Mouse (Mus musculus) hindlimb bud, embryonic 11.5 days (tissue): ENCODE measurements around the gene Sema3f.

Experiments used
- DNase-seq: peaks from one replicate; pipeline ENCODE4 v3.0.0-alpha.2; 2012; ENCODE audit warnings: low read depth, low spot score; ENCODE audit errors: extremely low spot score

The Sema3f gene

DNA sequence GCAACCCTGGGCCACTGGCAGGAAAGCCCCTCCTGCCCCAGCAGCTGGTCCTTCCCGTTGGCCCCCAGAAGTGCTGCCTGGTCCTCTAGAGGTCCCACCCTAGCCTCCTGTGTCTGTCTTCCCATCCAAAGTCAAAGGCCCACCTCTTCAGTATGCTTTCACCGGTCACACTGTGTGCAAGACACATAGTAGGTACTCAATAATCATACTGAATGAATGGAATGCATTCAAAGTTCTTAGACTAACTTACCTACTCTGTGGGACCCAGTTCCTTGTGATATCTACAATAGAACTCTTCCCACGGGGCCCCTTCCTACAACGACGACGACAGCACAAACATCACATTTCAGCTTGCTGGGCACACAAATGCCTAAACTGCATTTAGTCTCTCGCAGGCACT lies 45.0 kb downstream of the Sema3f start:
- DNase-seq, result no peak

DNA sequence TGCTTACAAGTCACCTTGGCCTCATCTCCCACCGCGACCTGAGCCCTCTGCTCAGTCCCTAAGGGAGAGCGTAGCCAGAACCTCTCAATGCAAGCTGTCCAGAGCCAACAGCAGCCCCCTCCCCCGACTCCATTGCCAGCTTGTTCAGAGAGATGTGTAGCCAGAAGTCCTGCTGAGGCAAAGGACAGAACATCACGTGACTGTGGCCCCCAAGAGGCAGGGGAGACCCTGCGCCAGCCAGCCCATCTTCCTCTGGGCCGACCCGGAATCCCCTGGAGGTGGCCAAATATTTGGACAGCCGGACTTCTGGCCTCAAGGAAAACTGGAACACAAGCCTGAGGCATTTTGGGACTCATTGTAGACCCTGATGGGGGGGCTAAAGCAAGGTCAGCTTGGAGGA lies 46.8 kb downstream of the Sema3f start:
- no peak for DNase-seq

DNA sequence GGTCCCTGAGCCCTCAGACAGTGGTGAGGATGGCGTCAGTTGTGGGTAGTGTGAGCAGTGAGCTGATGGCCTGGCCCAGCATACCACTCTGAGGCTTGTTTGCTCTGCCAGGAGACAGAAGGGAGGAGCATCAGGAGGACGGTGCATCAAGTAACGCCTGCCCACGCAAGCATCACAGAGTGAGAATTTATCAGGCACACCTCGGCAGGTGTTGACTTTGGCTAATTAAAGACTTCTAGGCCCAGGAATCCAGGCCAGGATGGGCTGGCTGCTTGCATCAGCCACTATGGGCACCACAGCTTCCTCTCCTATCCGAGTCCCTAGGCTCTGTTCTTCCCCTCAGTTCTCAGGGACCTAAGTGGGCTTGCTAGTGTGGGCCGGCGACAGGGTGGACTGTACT lies 47.9 kb downstream of the Sema3f start:
- no peak for DNase-seq

DNA sequence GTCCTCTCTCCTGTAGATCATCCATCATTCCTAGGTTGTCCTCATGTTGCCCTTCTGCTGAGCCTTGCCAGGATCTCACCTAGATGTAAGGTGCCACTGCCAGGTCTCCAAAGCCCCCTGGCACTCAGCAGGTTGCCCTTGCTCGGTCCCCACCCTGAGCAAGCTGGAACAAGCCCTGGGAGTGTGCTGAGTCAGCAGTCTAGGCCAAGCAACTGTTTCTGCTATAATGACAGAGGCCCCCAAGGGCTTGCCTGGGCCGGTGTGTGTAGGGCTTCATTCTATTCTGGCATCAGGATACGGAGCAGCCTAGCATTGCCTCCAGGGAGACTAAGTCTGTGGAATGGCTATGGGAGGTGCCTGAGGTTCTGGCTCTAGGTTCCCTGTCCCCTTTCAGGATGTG lies 49.5 kb downstream of the Sema3f start:
- no peak for DNase-seq

DNA sequence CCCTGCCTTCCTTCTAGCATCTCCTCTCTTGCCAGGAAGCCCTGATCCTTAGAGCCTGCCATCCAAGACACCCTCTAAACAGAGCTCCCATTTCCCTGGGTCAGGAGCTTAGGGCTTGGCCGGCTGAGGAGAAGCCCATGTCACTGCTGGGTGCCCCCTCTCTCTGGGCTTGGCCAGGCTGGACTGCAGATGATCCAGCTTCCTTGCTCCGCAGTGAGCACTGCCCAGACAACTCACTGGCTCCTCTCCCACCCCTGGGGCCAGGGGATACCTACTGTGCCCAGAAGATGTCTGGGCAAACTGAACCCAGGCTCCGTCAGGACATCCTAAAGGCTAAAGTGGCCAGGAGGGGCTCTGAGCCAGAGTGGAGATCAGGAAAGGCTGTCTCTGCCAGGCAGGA lies 50.3 kb downstream of the Sema3f start:
- no peak for DNase-seq

DNA sequence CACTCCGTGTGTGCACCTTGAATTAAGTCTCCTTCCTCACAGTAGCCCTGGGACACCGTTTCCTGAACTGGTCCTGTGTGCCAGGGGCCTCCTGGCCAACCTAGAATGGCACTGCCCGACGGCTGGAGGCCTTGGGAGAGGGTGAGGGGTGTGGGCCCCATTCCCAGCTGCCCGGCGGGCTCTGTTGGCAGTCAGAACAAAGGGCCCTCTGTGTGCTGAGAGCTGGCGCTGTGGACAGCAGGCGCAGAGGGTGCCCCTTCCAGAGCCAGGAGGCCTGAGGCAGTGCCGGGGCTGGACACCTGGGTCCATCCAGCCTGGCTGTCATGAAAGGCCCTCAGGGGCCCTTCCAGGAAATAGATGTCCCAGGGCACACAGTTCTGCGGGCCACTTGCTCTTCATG lies 50.7 kb downstream of the Sema3f start:
- no peak for DNase-seq

DNA sequence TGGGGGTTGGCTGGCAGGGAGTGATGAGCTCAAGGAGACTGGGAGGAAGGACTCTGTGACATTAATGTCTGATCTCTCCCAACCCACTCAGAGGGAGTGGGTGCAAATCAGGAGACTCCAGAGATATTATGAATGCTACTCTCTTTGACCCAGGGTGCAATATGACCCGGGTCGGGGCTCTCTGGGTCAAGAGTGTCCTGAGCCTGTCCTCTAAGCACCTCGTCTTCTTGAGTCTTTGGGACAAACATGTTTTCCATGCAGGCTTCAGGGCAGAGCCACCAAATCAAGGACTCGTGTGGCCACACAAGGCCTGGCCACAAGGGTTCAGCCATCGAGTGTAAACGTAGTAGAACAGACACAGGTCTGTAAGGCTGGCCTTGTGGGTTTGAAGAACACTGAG lies 52.2 kb downstream of the Sema3f start:
- no peak for DNase-seq

DNA sequence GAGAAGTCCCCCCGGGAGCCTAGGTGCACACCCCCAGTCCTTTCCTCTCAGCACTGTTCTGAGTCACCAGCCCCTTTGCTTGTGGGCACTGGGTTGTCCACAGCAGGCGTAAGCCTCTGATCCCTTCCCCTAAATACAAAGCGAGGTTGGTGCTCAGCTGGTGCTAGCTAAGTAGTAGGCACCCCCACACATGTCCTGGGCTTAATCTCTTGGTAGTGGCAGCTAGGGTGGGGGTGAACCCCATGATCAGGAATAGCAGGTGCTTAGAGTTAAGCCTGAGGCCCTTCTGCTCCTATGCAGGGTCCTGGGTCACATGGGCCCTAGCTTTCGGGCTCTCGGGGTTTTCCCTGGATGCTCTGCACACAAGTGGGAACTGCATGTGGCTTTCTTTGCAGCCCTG lies 53.1 kb downstream of the Sema3f start:
- no peak for DNase-seq

DNA sequence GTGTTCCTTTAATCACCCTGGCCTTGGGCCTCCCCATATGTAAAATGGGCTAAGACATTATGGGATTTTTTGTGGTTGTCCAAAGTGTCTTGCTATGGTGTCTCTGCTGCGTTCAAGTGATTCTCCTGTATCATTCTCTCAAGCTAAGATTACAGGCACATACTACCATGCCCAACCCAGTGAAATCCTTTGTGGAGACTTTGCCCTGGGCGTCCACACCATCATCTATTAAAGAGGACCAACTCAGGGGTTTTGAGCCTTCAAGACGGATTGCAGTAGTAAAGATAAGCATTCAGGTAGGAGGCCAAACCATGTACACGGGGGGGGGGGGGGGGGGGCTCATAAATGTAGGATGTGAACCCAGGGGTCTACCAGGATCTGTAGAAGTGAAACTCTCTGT lies 55.7 kb downstream of the Sema3f start:
- no peak for DNase-seq

DNA sequence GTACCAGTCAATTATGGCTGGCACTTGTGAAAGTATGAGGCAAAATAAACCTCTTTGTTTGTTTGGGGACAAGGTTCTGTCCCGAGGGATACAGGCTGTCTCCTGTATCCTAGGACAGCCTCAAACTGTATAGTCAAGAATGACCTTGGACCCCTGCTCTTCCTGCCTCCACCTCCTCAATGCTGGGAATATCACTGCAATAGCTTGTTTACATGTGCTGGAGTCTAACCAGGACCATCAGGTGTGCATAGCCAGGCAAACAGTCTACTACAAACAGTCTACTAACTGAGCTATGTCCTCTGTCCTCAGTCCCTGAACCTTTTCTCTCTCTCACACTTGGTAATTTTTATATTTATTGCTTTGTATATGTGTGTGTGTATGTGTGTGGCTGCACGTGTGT lies 56.8 kb downstream of the Sema3f start:
- no peak for DNase-seq

DNA sequence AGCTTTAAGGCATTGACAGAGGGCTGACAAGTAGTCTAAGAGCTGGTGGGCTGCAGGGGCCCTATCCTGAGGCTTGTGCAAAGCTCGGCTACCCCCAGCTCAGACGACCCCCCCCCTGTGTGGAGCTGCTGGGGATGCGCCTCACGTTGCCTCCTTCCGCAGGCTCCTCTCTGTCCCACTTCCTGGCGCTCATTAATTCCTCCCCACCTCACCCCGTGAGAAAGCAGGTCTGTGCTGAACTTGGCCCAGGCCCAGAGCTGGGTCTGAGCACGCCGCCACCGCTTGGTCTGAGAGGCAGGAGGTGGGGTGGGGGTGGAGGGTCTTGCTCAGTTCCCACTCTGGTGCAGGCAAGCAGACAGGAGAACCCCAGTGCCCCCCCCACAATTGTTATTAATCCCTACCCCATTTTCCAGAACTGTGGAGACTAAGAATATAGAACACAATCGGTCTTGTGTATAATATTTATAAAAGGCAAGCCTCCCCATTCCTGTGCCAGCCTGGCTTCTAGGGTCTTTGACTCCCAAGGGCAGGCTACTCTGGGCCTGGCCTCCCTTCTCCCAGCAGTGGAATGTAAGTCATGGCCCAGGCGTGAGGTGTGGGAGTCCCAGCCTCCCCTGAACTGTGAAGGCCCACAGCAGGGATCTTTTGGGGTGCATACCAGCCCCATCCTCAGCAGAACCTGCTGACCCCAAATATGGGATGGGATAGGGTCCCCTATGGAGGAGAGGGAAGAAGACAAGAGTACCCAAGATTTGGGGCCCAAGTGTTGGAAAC lies 59.4 kb downstream of the Sema3f start:
- no peak for DNase-seq

DNA sequence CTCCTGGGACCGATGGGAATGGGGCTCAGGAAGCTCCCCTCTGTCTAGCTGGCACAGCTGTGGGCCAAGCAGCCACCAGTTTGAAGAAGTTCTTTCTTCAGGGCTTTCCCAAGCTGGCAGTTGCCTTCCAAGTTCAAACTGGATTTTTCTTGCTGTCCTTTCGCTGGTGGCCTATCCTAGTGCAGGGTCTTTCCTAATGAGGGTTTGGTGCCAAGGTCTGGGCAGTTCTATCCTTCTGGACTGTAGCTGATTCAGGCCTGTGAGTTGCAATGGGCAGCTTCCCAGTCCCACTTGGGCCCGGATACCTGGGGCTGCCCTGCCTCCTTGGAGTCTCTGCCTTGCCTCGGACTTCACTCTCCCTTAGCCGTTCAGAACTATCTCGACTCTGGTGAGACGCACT lies 60.0 kb downstream of the Sema3f start:
- no peak for DNase-seq

DNA sequence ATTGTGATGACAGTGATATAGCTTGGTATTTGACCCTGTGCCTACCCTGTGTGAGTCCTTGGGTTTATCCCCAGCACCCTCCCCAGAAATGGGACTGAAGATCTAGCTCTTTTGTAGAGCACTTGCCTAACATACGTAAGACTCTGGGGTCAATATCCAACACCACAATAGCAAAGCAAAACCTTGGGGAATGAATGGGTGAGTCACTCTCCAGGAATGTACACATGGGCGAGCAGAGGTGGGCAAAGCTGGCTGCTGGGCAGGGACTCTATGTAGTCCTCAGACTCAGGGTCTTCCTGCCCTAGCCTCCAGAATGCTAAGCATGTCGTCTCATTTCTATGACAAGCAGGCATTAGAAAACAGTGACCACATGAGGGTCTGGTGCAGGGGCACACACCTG lies 61.5 kb downstream of the Sema3f start:
- DNase-seq, result no peak

DNA sequence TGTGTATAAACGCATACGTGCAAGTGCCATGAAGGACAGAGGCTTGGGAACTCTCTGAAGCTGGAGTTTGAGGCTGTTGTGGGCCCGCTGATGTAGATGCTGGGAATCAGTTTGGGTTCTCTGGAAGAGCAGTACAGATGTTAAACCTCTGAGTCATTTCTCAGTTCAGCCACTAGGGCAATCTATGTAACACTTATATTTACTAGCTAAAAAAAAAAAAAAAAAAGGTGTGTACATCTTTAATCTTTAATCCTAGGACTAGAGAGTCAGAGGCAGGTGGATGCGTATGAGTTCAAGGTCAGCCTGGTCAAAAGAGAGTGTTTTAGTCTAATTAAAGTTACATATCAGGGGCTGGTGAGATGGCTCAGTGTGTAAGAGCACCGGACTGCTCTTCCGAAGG lies 63.3 kb downstream of the Sema3f start:
- no peak for DNase-seq

DNA sequence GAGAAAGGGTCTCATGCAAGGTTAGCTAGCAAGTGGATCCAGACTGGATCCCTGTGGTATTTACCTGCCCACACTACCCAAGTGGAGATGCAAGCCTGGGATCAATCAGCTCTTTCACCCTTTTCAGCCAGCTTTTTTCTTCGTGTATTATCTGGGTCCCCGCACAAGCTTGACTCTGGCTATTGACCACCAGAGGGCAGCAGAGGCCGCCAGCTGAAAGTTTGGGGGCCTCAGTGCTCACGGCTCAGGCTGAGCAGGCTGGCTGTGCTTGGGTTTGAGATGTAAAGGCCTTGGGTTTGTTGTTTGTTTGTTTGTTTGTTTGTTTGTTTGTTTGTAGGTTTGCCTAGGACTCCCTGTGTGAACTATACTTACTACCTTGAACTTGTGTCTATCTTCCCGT lies 64.7 kb downstream of the Sema3f start:
- no peak for DNase-seq

DNA sequence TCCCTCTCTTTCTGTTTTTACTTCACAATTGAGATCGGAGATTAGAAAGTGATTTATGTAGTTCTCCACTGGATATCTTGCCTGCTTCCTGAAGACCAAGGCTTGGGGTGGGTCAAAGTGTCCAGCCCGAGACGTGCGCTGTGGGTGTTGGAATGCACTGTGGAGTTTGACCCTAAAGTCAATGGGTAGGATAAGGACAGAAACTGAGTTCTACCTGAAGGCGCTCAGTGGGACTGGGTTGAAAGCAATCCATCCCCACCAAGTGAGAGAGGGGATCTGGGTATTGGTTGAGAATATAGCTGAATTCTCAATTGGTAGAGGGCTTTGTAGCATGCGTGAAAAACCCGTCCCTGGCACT lies 65.1 kb downstream of the Sema3f start:
- DNase-seq, result no peak

DNA sequence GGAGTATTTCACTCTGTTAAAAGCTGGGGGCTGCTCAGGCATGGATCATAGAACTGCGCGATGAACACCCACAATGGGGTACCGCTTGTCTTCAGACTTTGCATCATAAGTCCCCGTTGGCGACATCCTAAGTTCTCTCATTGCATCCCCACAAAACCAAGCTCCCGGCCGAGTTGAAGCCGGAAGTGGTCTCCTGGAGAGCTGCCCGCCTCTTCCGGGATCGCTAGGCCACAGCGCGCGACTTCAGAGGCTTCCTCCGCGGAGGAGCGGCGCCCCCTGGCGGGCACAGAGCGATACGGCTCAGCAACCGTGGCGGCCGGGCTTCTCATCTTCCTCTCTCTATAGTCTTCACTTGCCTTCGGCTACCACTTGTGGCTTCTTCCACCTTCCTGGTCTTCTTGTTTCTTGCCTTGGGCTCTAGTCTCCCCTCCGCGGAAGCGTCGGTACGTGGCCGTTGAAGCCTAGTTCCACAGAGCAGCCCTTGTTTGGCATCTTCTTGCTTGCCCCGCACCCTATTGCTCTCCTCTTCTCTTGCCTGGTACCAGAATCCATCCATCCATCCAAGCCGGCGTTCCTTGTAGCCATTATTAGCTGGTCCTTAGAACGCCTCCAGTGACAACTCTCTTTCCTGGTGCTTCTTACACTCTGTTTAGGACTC lies 65.7 kb downstream of the Sema3f start:
- no peak for DNase-seq

DNA sequence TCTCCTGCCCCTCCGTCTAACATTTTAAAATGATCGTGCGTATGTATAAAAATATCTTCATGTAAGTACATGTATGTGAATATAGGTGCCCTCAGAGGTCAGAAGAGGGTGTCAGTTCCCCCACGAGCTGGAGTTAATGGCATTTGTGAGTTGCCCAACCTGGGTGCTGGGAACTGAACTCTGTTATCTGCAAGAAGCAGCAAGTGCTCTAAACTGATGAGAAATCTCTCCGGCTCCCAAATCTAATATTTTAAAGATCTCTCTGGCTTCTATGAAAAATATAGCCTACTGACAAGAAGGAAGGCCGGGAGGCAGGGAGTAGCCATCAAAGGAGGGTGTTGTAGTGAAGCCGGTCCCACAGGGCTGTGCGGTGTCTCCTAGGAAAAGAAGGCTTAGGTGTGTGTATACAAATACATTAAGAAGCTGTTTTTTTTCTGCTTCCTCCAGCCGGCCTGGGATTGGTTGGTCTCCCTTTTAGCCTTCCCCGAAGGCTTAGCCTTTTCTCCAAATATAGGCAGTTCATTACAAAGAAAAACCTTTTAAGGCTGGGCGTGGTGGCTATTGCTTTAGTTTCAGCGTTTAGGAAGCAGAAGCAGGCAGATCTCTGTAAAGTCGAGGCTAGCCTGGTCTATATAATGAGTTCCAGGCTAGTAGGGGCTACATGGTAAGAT lies 66.6 kb downstream of the Sema3f start:
- no peak for DNase-seq

DNA sequence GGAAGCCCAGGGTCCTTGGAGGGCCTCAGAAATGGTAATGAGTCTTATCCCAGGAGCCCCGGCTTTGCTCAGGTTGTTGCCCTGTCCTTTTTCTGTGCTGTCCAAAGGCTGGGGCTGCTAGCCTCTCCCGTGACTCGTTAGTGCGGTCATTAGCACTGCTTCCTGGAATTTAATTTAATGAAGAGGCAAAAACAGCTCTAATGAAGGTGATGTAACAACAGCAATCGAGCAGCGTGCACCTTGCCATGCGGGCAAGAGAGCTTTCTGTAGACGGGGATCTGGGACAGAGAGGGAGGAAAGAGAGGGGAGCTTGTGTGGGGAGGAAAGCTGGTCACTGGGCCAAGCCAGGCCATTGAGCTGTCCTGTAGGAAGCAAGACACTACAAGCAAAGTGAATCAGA lies 68.6 kb downstream of the Sema3f start:
- no peak for DNase-seq

DNA sequence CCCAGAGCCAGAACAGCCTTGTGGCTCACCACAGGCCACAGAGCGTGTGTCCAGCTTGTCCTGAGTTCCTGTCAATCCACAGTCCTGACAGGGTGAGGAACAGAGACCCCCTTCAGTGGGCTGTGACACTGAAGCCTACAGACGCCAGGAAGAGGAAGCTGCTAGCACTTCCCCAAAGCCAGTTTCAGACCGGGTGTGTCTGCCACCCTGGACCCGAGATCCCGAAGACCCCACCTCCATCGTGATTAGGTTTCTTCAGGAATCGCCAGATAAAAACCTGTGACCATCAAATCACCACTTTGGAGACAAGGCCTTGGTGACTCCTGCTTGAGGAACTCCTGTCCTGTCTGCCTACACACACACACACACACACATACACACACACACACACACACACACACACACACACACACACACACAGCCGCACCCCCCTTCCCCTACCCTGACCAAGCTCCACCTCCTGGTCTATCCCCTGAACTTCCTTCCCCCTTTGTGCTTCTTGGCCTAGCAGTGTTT lies 70.0 kb downstream of the Sema3f start:
- DNase-seq, result no peak

DNA sequence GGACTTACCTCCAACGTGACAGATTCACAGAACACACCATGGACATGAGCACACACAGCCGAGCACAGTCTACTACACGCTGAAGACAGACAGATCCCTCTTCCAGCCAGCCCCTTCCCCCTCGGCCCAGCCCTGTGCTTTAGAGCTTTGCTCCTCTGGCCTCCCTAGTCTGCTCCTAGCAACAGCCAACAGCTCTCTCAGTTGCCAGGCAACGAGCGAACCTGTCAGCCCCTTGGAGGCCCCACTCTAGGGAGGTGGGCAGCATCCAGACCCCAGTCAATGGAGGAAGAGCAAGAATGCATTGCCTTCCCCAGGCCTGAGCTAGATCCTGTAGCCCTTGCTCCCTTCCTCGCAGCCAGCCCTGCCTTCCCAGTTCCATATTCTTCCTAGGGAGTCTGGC lies 73.2 kb downstream of the Sema3f start:
- no peak for DNase-seq
